10 mouse cellular contexts compared by ENCODE assay signal in the genomic region with DNA sequence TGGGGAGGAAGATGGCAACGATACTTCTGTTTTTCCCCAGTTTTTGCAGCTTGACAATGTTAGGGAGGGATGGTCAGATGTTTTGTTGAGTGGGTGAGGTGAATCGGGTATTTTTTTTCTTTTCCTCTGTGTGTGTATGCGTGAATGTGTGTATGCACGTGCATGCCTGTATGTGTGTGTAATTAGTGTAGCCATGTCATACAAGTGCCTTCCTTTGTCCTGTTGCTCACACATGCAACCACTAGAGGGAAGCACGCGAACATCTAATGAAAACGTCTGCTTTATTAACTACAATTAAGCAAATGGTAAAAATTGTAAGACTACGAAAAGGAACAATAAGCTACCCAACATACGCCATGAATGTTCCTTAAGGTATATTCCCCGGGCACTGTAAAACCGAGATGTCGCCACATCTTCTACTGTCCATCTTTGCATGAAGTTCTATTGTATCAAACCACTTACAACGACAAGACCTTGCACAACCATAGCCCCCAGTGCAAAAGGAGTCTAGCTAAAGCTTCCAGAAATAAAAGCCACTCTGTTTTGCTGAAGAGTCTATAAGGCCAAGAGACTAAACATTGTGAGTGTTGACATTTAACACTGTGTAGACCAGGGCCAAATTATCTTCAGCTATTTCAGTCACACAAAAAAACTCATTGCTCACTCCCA. TPM values are rescaled to one million over a fixed set of nuclear protein-coding genes. Genes with fewer than 3 reads are reported as not detected.
DNase-seq lines count a peak whose midpoint lies in the region; ATAC-seq and TF ChIP-seq lines count a peak whose summit lies in the region.
"Had no signal": no experiment of that assay in that cellular context is flagged by ENCODE, and none has a peak within 500 bp of the region (broad histone marks: within the 10 kb centered on the region; RNA-seq: fewer than 3 reads in every experiment).

No protein-coding gene starts in this region.

- no peak for ATAC-seq in intestine, postnatal 0 days
- no peak for ATAC-seq in intestine, embryonic 15.5 days
- peak; percentile 75 for ATAC-seq in hindbrain, postnatal 0 days

- no peaks in the 10 kb centered on the region for H3K79me2 ChIP-seq in MEL (ENCODE audit: control insufficient read depth, insufficient read depth, low read length, poor library complexity)

- H3K4me1 ChIP-seq in intestine, postnatal 0 days (replicated peaks; ENCODE audit: control insufficient read depth, insufficient read depth, low read length) = no peaks in the 10 kb centered on the region
- no peaks in the 10 kb centered on the region for H3K4me1 ChIP-seq in intestine, embryonic 15.5 days (replicated peaks)
- H3K4me1 ChIP-seq in MEL (ENCODE audit: control insufficient read depth in 1 of 2, insufficient read depth in 2 of 2, low read length in 2 of 2) = no peaks in the 10 kb centered on the region
- H3K4me1 ChIP-seq in hindbrain, postnatal 0 days (ENCODE audit: insufficient read depth, low read length) = no peaks in the 10 kb centered on the region
- H3K4me1 ChIP-seq: embryonic facial prominence, embryonic 12.5 days; liver, embryonic 15.5 days had no signal

- TF ChIP-seq RAD21 in MEL (IDR thresholded peaks at IDR 0.05; ENCODE audit: low read depth, low read length) = peak; percentile 42

- H3K27me3 ChIP-seq in intestine, postnatal 0 days (replicated peaks; ENCODE audit: control insufficient read depth, insufficient read depth, low read length) = no peaks in the 10 kb centered on the region
- no peaks in the 10 kb centered on the region for H3K27me3 ChIP-seq in intestine, embryonic 15.5 days (replicated peaks)
- H3K27me3 ChIP-seq in MEL (ENCODE audit: control insufficient read depth in 1 of 2, insufficient read depth in 2 of 2, low read length in 2 of 2) = no peaks in the 10 kb centered on the region
- H3K27me3 ChIP-seq in hindbrain, postnatal 0 days (ENCODE audit: insufficient read depth, low read length) = no peaks in the 10 kb centered on the region
- H3K27me3 ChIP-seq in splenic B cell, adult 2 months (ENCODE audit: control insufficient read depth, insufficient read depth, low read length, poor library complexity, severe bottlenecking) = no peaks in the 10 kb centered on the region
- H3K27me3 ChIP-seq: liver, embryonic 15.5 days had no signal

- H3K4me3 ChIP-seq in intestine, postnatal 0 days (ENCODE audit: low read depth, low read length) = no peak overlapping the region
- no peak overlapping the region for H3K4me3 ChIP-seq in intestine, embryonic 15.5 days (replicated peaks)
- no peak overlapping the region for H3K4me3 ChIP-seq in MEL (ENCODE audit: control insufficient read depth in 1 of 2, insufficient read depth in 1 of 2, low read depth in 2 of 2, low read length in 2 of 2)
- H3K4me3 ChIP-seq in hindbrain, postnatal 0 days (ENCODE audit: low read length) = no peak overlapping the region
- H3K4me3 ChIP-seq: embryonic facial prominence, embryonic 12.5 days; liver, embryonic 15.5 days had no signal

- no peak for TF ChIP-seq POLR2A in MEL (IDR thresholded peaks at IDR 0.05; ENCODE audit: control insufficient read depth in 1 of 2, insufficient read depth in 1 of 2, low read depth in 1 of 2, low read length in 2 of 2, poor library complexity in 1 of 2)

- peak; percentile 5 for DNase-seq in MEL (ENCODE audit: low read depth, low spot score)
- DNase-seq in cerebellum, adult 9-11 months = peak; percentile 16
- peak; percentile 87 for DNase-seq in hindbrain, postnatal 0 days (ENCODE audit: low spot score)
- DNase-seq in lung, postnatal 10 days = peak; percentile 51
- DNase-seq in splenic B cell, adult 2 months (ENCODE audit: low read depth, low spot score) = peak; percentile 7
- no peak for DNase-seq in c-Kit-positive CD71-positive TER-119-positive erythroid progenitor cells, embryonic 14.5 days (ENCODE audit: low spot score)

- H3K9ac ChIP-seq in intestine, postnatal 0 days (ENCODE audit: low read depth, low read length) = no peak overlapping the region
- H3K9ac ChIP-seq in intestine, embryonic 15.5 days = no peak overlapping the region
- H3K9ac ChIP-seq in MEL (ENCODE audit: control insufficient read depth, low read depth, low read length, poor library complexity, severe bottlenecking) = no peak overlapping the region
- H3K9ac ChIP-seq in hindbrain, postnatal 0 days (replicated peaks; ENCODE audit: low read length) = no peak overlapping the region
- H3K9ac ChIP-seq: embryonic facial prominence, embryonic 12.5 days; liver, embryonic 15.5 days had no signal

- no peak overlapping the region for H3K4me2 ChIP-seq in intestine, postnatal 0 days (replicated peaks; ENCODE audit: low read depth)
- no peak overlapping the region for H3K4me2 ChIP-seq in intestine, embryonic 15.5 days (replicated peaks)
- no peak overlapping the region for H3K4me2 ChIP-seq in hindbrain, postnatal 0 days (ENCODE audit: low read depth, low read length)
- H3K4me2 ChIP-seq: embryonic facial prominence, embryonic 12.5 days; liver, embryonic 15.5 days had no signal

- no peak for TF ChIP-seq EP300 in MEL (IDR thresholded peaks at IDR 0.05; ENCODE audit: low read depth in 1 of 2, low read length in 2 of 2)

- no peak overlapping the region for H3K27ac ChIP-seq in intestine, postnatal 0 days (ENCODE audit: low read depth, low read length)
- H3K27ac ChIP-seq in intestine, embryonic 15.5 days = no peak overlapping the region
- no peak overlapping the region for H3K27ac ChIP-seq in MEL (ENCODE audit: control insufficient read depth, low read depth, low read length)
- no peak overlapping the region for H3K27ac ChIP-seq in hindbrain, postnatal 0 days
- H3K27ac ChIP-seq: embryonic facial prominence, embryonic 12.5 days; liver, embryonic 15.5 days had no signal

- no peaks in the 10 kb centered on the region for H3K36me3 ChIP-seq in intestine, postnatal 0 days (ENCODE audit: control insufficient read depth, insufficient read depth)
- no peaks in the 10 kb centered on the region for H3K36me3 ChIP-seq in intestine, embryonic 15.5 days
- no peaks in the 10 kb centered on the region for H3K36me3 ChIP-seq in MEL (ENCODE audit: control insufficient read depth in 1 of 2, insufficient read depth in 2 of 2, low read length in 2 of 2)
- H3K36me3 ChIP-seq in hindbrain, postnatal 0 days (ENCODE audit: insufficient read depth, low read length) = no peaks in the 10 kb centered on the region
- H3K36me3 ChIP-seq in splenic B cell, adult 2 months (ENCODE audit: control insufficient read depth, insufficient read depth, low read length, poor library complexity, severe bottlenecking) = no peaks in the 10 kb centered on the region
- H3K36me3 ChIP-seq: embryonic facial prominence, embryonic 12.5 days; liver, embryonic 15.5 days had no signal

- 53% methylated on average over 13 of the region's 13 CpGs for WGBS in intestine, postnatal 0 days
- 53% methylated on average over 13 of the region's 13 CpGs for whole genome bisulfite sequencing in intestine, embryonic 15.5 days
- WGBS in hindbrain, postnatal 0 days = 43% methylated on average over 13 of the region's 13 CpGs

- H3K9me3 ChIP-seq in intestine, postnatal 0 days (ENCODE audit: control insufficient read depth) = no peaks in the 10 kb centered on the region
- H3K9me3 ChIP-seq in intestine, embryonic 15.5 days = no peaks in the 10 kb centered on the region
- H3K9me3 ChIP-seq in MEL (replicated peaks; ENCODE audit: insufficient read depth, low read length) = no peaks in the 10 kb centered on the region
- H3K9me3 ChIP-seq in hindbrain, postnatal 0 days (ENCODE audit: low read length) = no peaks in the 10 kb centered on the region
- H3K9me3 ChIP-seq: embryonic facial prominence, embryonic 12.5 days; liver, embryonic 15.5 days had no signal

- peak; percentile 83 for TF ChIP-seq CTCF in intestine, postnatal 0 days (IDR thresholded peaks at IDR 0.05; ENCODE audit: low read depth)
- peak in 1 of 3 experiments; percentile 41; a peak in 2 of 6 replicates for TF ChIP-seq CTCF in MEL (IDR thresholded peaks at IDR 0.05 in 2 of 3, conservative IDR thresholded peaks at IDR 0.05 in 1 of 3; ENCODE audit: control insufficient read depth in 1 of 3, insufficient read depth in 1 of 3, low read depth in 2 of 3, low read length in 3 of 3, poor library complexity in 1 of 3, severe bottlenecking in 1 of 3)
- TF ChIP-seq CTCF in hindbrain, postnatal 0 days (IDR thresholded peaks at IDR 0.05; ENCODE audit: low read depth) = peak; percentile 94

TF ChIP-seq in MEL, 35 proteins besides CTCF, POLR2A, EP300 and RAD21:
- TF ChIP-seq MAX (IDR thresholded peaks at IDR 0.05; ENCODE audit: low read length) (no peak), ELF1 (IDR thresholded peaks at IDR 0.05; ENCODE audit: low read depth, low read length) (no peak), SMC3 (IDR thresholded peaks at IDR 0.05; ENCODE audit: low read depth, low read length) (peak; percentile 20; the same call in 1 of the 2 replicates)

RNA-seq across cellular contexts. Expression of gene Tnfsf13b, which starts 37.7 kb away (rescaled TPM):
- polyA plus RNA-seq in intestine, postnatal 0 days (2015; fragmentation: Nextera tagmentation; extraction: Ambion mirVana) = 2.0 and 2.7 TPM in 2 replicates
- 0.29 and 0.41 TPM in 2 replicates for polyA plus RNA-seq in intestine, embryonic 15.5 days (2015; fragmentation: Nextera tagmentation; extraction: Ambion mirVana)
- not detected in 2 replicates for total RNA-seq in MEL (2012; rRNA removed)
- polyA plus RNA-seq in MEL (2012; ENCODE audit: insufficient read depth in 1 of 2, insufficient read length in 2 of 2, low read depth in 1 of 2, low replicate concordance in 2 of 2, missing spikeins in 1 of 2) = under 1 TPM in 1 of 2 experiments, not detected in 1; 0.14 TPM
- 0.14 and 0.47 TPM in 2 replicates for total RNA-seq in hindbrain, postnatal 0 days (2014; rRNA removed)
- polyA plus RNA-seq in hindbrain, postnatal 0 days (2015; fragmentation: Nextera tagmentation; extraction: Ambion mirVana) = 0.93 and 1.2 TPM in 2 replicates
